Mouse (Mus musculus): ENCODE measurements at regions not wholly inside any gene's neighbourhood (a gene's known extent, or its start where the extent isn't known, plus 50 kb on each side); places are given as distances from the start of the nearest gene placed in this dataset.

DNA sequence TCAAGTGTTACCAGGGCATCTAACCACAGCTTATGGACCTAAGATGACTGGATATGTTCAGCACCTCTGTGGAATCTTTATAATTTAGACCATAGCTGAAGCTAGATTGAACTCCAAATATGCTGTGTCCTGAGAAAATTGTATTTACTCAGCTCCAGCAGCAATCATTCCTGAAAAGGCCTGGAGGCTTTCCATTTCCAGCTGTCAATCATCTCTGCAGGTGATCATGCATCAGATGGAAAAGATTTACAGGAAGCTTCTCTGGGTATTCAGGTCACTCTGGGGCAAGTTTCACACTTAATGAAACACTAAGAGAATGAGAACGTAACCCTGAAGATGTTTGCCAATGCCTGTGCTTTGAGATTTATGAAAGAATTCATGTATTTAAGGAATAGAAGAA, 502.1 kb downstream of the Basp1 start:
- no peak for TF ChIP-seq POLR2A (IDR thresholded peaks at IDR 0.05; ENCODE audit: borderline replicate concordance, insufficient read depth, low read length)
- TF ChIP-seq CTCF (IDR thresholded peaks at IDR 0.05; ENCODE audit: borderline replicate concordance, insufficient read depth, low read depth, low read length): no peak
